Mouse (Mus musculus): ENCODE results near the gene Vti1a.

Vti1a gene

GRCm38 (mm10) chr19:55623605-55624004 lies 307.5 kb downstream of the Vti1a start:
- DNase-seq (ENCODE audit: low spot score), result no peak

- no peak for DNase-seq (ENCODE audit: low spot score)
Observed at GRCm38 (mm10) chr19:55626483-55626882, 310.4 kb downstream of the Vti1a start.

GRCm38 (mm10) chr19:55626952-55627351 lies 310.9 kb downstream of the Vti1a start:
- no peak for DNase-seq (ENCODE audit: low spot score)

- no peak for DNase-seq (ENCODE audit: low spot score)
Observed at GRCm38 (mm10) chr19:55635488-55635887, 319.4 kb downstream of the Vti1a start.

- no peak for DNase-seq (ENCODE audit: low spot score)
Observed at GRCm38 (mm10) chr19:55640251-55640650, 324.2 kb downstream of the Vti1a start.

GRCm38 (mm10) chr19:55641891-55642290 lies 325.8 kb downstream of the Vti1a start:
- no peak for DNase-seq (ENCODE audit: low spot score)

GRCm38 (mm10) chr19:55642361-55642760 lies 326.3 kb downstream of the Vti1a start:
- no peak for DNase-seq (ENCODE audit: low spot score)

GRCm38 (mm10) chr19:55643288-55643901 lies 327.3 kb downstream of the Vti1a start:
- DNase-seq (ENCODE audit: low spot score), result peak; percentile 71

- no peak for DNase-seq (ENCODE audit: low spot score)
Observed at GRCm38 (mm10) chr19:55643931-55644330, 327.8 kb downstream of the Vti1a start.

- peak; percentile 40 for DNase-seq (ENCODE audit: low spot score)
Observed at GRCm38 (mm10) chr19:55649363-55649762, 333.3 kb downstream of the Vti1a start.

GRCm38 (mm10) chr19:55651017-55651416 lies 334.9 kb downstream of the Vti1a start:
- no peak for DNase-seq (ENCODE audit: low spot score)

GRCm38 (mm10) chr19:55652693-55653265 lies 336.7 kb downstream of the Vti1a start:
- no peak for DNase-seq (ENCODE audit: low spot score)

GRCm38 (mm10) chr19:55660165-55660564 lies 344.1 kb downstream of the Vti1a start:
- peak; percentile 62 for DNase-seq (ENCODE audit: low spot score)

- DNase-seq (ENCODE audit: low spot score), result no peak
Observed at GRCm38 (mm10) chr19:55662521-55663223, 346.6 kb downstream of the Vti1a start.

GRCm38 (mm10) chr19:55667787-55668186 lies 351.7 kb downstream of the Vti1a start:
- no peak for DNase-seq (ENCODE audit: low spot score)

- no peak for DNase-seq (ENCODE audit: low spot score)
Observed at GRCm38 (mm10) chr19:55668896-55669295, 352.8 kb downstream of the Vti1a start.
